Mouse (Mus musculus): Measurements from ENCODE around the gene Gm20388.

DNA sequence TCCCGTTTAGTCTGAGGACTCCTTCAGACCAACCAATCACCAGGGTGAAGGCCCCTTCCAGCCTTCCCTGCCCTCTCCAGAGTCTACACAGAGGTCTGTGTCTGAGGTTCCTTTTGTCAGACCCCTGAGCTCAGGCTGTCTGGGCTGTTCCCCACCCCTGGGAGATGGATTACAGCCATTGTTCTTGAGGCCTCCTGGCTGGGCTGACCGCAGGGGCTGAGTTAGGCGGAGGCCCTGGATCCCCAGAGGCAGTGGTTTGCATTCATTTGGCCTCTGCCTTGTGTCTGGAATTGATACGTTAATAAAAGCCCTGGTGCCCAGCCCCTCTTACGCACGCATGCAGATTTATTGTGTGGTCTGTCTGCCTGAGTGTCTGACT is 4373.7 kb downstream of the Gm20388 start:
- no peak for TF ChIP-seq CTCF (IDR thresholded peaks at IDR 0.05; ENCODE audit: control insufficient read depth, insufficient read depth, low read length)
- no peak for TF ChIP-seq POLR2A (IDR thresholded peaks at IDR 0.05; ENCODE audit: borderline replicate concordance, control insufficient read depth, low read depth, low read length)

All from bone marrow, adult 2 months (tissue).